Mouse (Mus musculus): ENCODE data around the gene Prpf6.

- TF ChIP-seq HCFC1 (IDR thresholded peaks at IDR 0.05; ENCODE audit: low read depth, low read length) (no peak), CTCF (conservative IDR thresholded peaks at IDR 0.05 in 1 of 2, IDR thresholded peaks at IDR 0.05 in 1 of 2; ENCODE audit: low read depth in 2 of 2, low read length in 2 of 2) (no peak), EP300 (IDR thresholded peaks at IDR 0.05; ENCODE audit: low read length) (no peak), POLR2A (IDR thresholded peaks at IDR 0.05; ENCODE audit: low read depth, low read length) (0 out of 2 replicates have a peak, but pooled peaks have one; percentile 22)
Observed at GRCm38 (mm10) chr2:181675454-181675853, 83.8 kb downstream of the Prpf6 start.
